Mouse (Mus musculus): Measurements from ENCODE around the gene Itgae.

GRCm38 (mm10) chr11:73071839-73072238 lies 18.5 kb upstream of the Itgae start:
- TF ChIP-seq CTCF (IDR thresholded peaks at IDR 0.05; ENCODE audit: borderline replicate concordance, control insufficient read depth, extremely low read depth, insufficient read depth, low read length, poor library complexity): no peak
- TF ChIP-seq POLR2A (IDR thresholded peaks at IDR 0.05; ENCODE audit: control insufficient read depth, extremely low read depth, insufficient read depth, low read length, poor library complexity): no peak
